Mouse (Mus musculus) small intestine, adult 10 weeks (tissue): ENCODE results near the gene Thtpa. TPM values are rescaled to one million over a fixed set of nuclear protein-coding genes. Genes with fewer than 3 reads are reported as not detected.

ENCODE experiments used
- polyA plus RNA-seq: library from polyadenylated mRNA; stranded (reverse); fragments of 350-450 nt; fragmentation: Illumina TruSeq; extraction: RNeasy Lipid Tissue Mini Kit (QIAGEN cat#74804); gene quantifications from one replicate; pipeline ENCODE4 v1.2.3, GENCODE M21; 2014; ENCODE audit warnings: low replicate concordance

Thtpa gene
- 3.2 TPM for polyA plus RNA-seq

GRCm38 (mm10) chr14:55094704-55095231, at the start of gene Thtpa:
TSS of gene Thtpa (plus strand) at chr14:55094784.

DNA sequence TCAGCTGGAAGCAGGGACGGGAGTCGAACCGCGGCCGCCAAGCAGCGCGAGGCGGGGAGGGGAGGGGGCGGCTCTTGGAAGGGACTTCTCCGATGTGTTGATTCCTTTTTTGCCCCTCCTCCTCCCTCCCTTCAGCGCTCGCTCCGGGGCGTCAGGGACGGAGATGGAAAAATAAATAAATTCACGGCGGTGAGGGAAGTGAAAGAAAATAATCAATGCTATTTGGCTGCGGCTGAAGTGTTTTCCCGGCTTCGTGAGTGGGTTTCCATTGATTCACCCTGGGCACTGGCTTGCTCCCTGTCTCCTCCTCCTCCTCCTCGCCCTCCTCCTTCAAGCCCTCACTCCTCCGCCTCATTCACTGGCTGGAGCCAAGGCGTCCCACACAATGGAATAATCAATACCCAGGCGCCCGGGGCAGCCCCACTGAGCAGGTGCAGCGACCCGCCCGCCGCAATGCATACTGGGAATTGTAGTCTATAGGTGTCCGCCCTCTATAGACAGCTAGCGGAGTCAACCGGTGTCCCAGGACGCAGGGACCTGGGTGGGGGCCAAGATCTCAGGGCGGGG, 2.5 kb upstream of the Thtpa start, which contains the start of gene Zfhx2:
TSS of gene Zfhx2 (minus strand) at position 314 of the 567 bp plus-strand sequence.

GRCm38 (mm10) chr14:55105836-55106809, 11.5 kb downstream of the Thtpa start, which contains the start of gene Ap1g2:
TSS of gene Ap1g2 (minus strand) at chr14:55106593.

GRCm38 (mm10) chr14:55116425-55117200, 22.0 kb downstream of the Thtpa start, which contains the start of gene Jph4:
TSS of gene Jph4 (minus strand) at chr14:55116935.

Other genes starting within 250 kb of the Thtpa start
- 3.3 TPM for gene Homez, start 223.8 kb upstream of the Thtpa start, polyA plus RNA-seq
- gene Ppp1r3e, start 217.2 kb upstream of the Thtpa start, polyA plus RNA-seq = 3.3 TPM
- gene Bcl2l2, start 211.4 kb upstream of the Thtpa start, polyA plus RNA-seq = 12.5 TPM
- not detected for gene Gm20521, start 211.3 kb upstream of the Thtpa start, polyA plus RNA-seq
- 46.7 TPM for gene Pabpn1, start 202.3 kb upstream of the Thtpa start, polyA plus RNA-seq
- gene Slc22a17, start 181.7 kb upstream of the Thtpa start, polyA plus RNA-seq = 0.22 TPM
- gene Efs, start 168.7 kb upstream of the Thtpa start, polyA plus RNA-seq = not detected
- not detected for gene Il25, start 162.1 kb upstream of the Thtpa start, polyA plus RNA-seq
- gene Cmtm5, start 158.5 kb upstream of the Thtpa start, polyA plus RNA-seq = not detected
- gene Myh6, start 127.9 kb upstream of the Thtpa start, polyA plus RNA-seq = not detected
- gene Gm17428, start 117.9 kb upstream of the Thtpa start, polyA plus RNA-seq = not detected
- not detected for gene Myh7, start 100.2 kb upstream of the Thtpa start, polyA plus RNA-seq
- 1.9 TPM for gene Ngdn, start 79.3 kb upstream of the Thtpa start, polyA plus RNA-seq
- gene Zfhx2, start 2.5 kb upstream of the Thtpa start, polyA plus RNA-seq = 0.41 TPM
- 15.8 TPM for gene Ap1g2, start 11.8 kb downstream of the Thtpa start, polyA plus RNA-seq
- gene Jph4, start 22.2 kb downstream of the Thtpa start, polyA plus RNA-seq = 0.37 TPM
- gene Dhrs2, start 127.2 kb downstream of the Thtpa start, polyA plus RNA-seq = not detected